Mouse (Mus musculus): ENCODE data around the gene Cfap221. TPM values are rescaled to one million over a fixed set of nuclear protein-coding genes. Genes with fewer than 3 reads are reported as not detected.

The Cfap221 gene
- total RNA-seq, 1 experiment from 2014 or later: not detected

- ATAC-seq (replicated peaks in 1 of 2; ENCODE audit: insufficient read depth in 1 of 2, low FRiP score in 2 of 2, low TSS enrichment in 1 of 2, low read depth in 1 of 2, poor library complexity in 2 of 2, severe bottlenecking in 2 of 2): no peak
Observed at GRCm38 (mm10) chr1:119931421-119932150, 65.4 kb downstream of the Cfap221 start.

- peak; percentile 56 to 70; a peak in 2 of 4 replicates for ATAC-seq (replicated peaks in 1 of 2; ENCODE audit: insufficient read depth in 1 of 2, low FRiP score in 2 of 2, low TSS enrichment in 1 of 2, low read depth in 1 of 2, poor library complexity in 2 of 2, severe bottlenecking in 2 of 2)
Observed at GRCm38 (mm10) chr1:119929715-119930114, 67.3 kb downstream of the Cfap221 start.

- peak; percentile 53 to 66; a peak in 3 of 4 replicates for ATAC-seq (replicated peaks in 1 of 2; ENCODE audit: insufficient read depth in 1 of 2, low FRiP score in 2 of 2, low TSS enrichment in 1 of 2, low read depth in 1 of 2, poor library complexity in 2 of 2, severe bottlenecking in 2 of 2)
Observed at GRCm38 (mm10) chr1:119919299-119919698, 77.7 kb downstream of the Cfap221 start.

GRCm38 (mm10) chr1:119916823-119917371 is 80.1 kb downstream of the Cfap221 start:
- no peak for ATAC-seq (replicated peaks in 1 of 2; ENCODE audit: insufficient read depth in 1 of 2, low FRiP score in 2 of 2, low TSS enrichment in 1 of 2, low read depth in 1 of 2, poor library complexity in 2 of 2, severe bottlenecking in 2 of 2)

- peak; percentile 92 to 94 for ATAC-seq (replicated peaks in 1 of 2; ENCODE audit: insufficient read depth in 1 of 2, low FRiP score in 2 of 2, low TSS enrichment in 1 of 2, low read depth in 1 of 2, poor library complexity in 2 of 2, severe bottlenecking in 2 of 2)
Observed at GRCm38 (mm10) chr1:119912953-119913814, 83.8 kb downstream of the Cfap221 start, which contains the start of gene Tmem177. Gene Tmem177 (minus strand): TSS chr1:119913208.

- ATAC-seq (replicated peaks in 1 of 2; ENCODE audit: insufficient read depth in 1 of 2, low FRiP score in 2 of 2, low TSS enrichment in 1 of 2, low read depth in 1 of 2, poor library complexity in 2 of 2, severe bottlenecking in 2 of 2): no peak
Observed at GRCm38 (mm10) chr1:119907206-119907748, 89.8 kb downstream of the Cfap221 start.

GRCm38 (mm10) chr1:119903231-119903620 is 93.8 kb downstream of the Cfap221 start:
- ATAC-seq (replicated peaks in 1 of 2; ENCODE audit: insufficient read depth in 1 of 2, low FRiP score in 2 of 2, low TSS enrichment in 1 of 2, low read depth in 1 of 2, poor library complexity in 2 of 2, severe bottlenecking in 2 of 2): no peak

GRCm38 (mm10) chr1:119902551-119903230 is 94.3 kb downstream of the Cfap221 start:
- no peak for ATAC-seq (replicated peaks in 1 of 2; ENCODE audit: insufficient read depth in 1 of 2, low FRiP score in 2 of 2, low TSS enrichment in 1 of 2, low read depth in 1 of 2, poor library complexity in 2 of 2, severe bottlenecking in 2 of 2)

- no peak for ATAC-seq (replicated peaks in 1 of 2; ENCODE audit: insufficient read depth in 1 of 2, low FRiP score in 2 of 2, low TSS enrichment in 1 of 2, low read depth in 1 of 2, poor library complexity in 2 of 2, severe bottlenecking in 2 of 2)
Observed at GRCm38 (mm10) chr1:119899195-119900123, 97.6 kb downstream of the Cfap221 start.

GRCm38 (mm10) chr1:119894936-119895335 is 102.1 kb downstream of the Cfap221 start:
- ATAC-seq (replicated peaks in 1 of 2; ENCODE audit: insufficient read depth in 1 of 2, low FRiP score in 2 of 2, low TSS enrichment in 1 of 2, low read depth in 1 of 2, poor library complexity in 2 of 2, severe bottlenecking in 2 of 2): peak; percentile 42 to 79; a peak in 3 of 4 replicates

- no peak for ATAC-seq (replicated peaks in 1 of 2; ENCODE audit: insufficient read depth in 1 of 2, low FRiP score in 2 of 2, low TSS enrichment in 1 of 2, low read depth in 1 of 2, poor library complexity in 2 of 2, severe bottlenecking in 2 of 2)
Observed at GRCm38 (mm10) chr1:119893600-119893999, 103.4 kb downstream of the Cfap221 start.

GRCm38 (mm10) chr1:119892933-119893332 is 104.1 kb downstream of the Cfap221 start:
- ATAC-seq (replicated peaks in 1 of 2; ENCODE audit: insufficient read depth in 1 of 2, low FRiP score in 2 of 2, low TSS enrichment in 1 of 2, low read depth in 1 of 2, poor library complexity in 2 of 2, severe bottlenecking in 2 of 2): no peak

- no peak for ATAC-seq (replicated peaks in 1 of 2; ENCODE audit: insufficient read depth in 1 of 2, low FRiP score in 2 of 2, low TSS enrichment in 1 of 2, low read depth in 1 of 2, poor library complexity in 2 of 2, severe bottlenecking in 2 of 2)
Observed at GRCm38 (mm10) chr1:119891865-119892264, 105.2 kb downstream of the Cfap221 start.

GRCm38 (mm10) chr1:119891149-119891548 is 105.9 kb downstream of the Cfap221 start:
- no peak for ATAC-seq (replicated peaks in 1 of 2; ENCODE audit: insufficient read depth in 1 of 2, low FRiP score in 2 of 2, low TSS enrichment in 1 of 2, low read depth in 1 of 2, poor library complexity in 2 of 2, severe bottlenecking in 2 of 2)

- no peak for ATAC-seq (replicated peaks in 1 of 2; ENCODE audit: insufficient read depth in 1 of 2, low FRiP score in 2 of 2, low TSS enrichment in 1 of 2, low read depth in 1 of 2, poor library complexity in 2 of 2, severe bottlenecking in 2 of 2)
Observed at GRCm38 (mm10) chr1:119889347-119889746, 107.7 kb downstream of the Cfap221 start.

GRCm38 (mm10) chr1:119886320-119886719 is 110.7 kb downstream of the Cfap221 start:
- ATAC-seq (replicated peaks in 1 of 2; ENCODE audit: insufficient read depth in 1 of 2, low FRiP score in 2 of 2, low TSS enrichment in 1 of 2, low read depth in 1 of 2, poor library complexity in 2 of 2, severe bottlenecking in 2 of 2): no peak
